Mouse (Mus musculus): ENCODE measurements around the gene Cdc25a.
A peak's percentile ranks its signal among the peaks of the same experiment; 100 is the strongest.

Cdc25a gene

DNA sequence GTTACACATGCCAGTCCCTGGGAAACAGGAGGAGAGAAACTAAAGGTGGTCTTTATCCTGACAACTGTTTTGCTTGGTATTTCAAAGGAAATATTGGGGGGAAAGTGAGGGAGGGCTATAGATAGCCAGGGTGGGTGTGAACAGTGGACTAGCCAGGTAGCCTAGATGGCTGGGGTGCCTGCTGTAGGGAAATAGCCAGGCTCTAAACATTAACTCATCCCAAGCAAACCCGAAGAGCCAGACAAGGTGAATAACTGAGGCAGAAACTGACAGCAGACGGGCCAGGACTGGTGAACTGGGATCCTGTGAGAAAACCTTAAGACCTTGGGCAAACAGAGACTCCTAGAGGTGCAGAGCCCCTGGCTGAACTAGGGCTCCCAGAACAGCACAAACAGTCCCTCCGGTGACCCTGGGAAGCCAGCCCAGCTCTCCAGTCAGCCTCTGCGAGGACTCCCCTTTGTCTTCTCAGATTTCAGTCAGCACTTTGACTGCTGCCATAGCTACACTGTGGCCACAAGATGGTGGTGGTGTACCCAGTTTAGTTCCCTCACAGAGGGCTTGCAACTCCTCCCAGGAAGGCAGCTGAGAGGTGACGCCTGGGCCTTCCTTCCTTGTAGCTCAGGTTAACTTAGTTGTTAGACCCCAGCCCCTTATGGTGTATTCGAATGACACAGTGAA is 19.2 kb downstream of the Cdc25a start:
- peak; percentile 74 to 78 for DNase-seq

DNA sequence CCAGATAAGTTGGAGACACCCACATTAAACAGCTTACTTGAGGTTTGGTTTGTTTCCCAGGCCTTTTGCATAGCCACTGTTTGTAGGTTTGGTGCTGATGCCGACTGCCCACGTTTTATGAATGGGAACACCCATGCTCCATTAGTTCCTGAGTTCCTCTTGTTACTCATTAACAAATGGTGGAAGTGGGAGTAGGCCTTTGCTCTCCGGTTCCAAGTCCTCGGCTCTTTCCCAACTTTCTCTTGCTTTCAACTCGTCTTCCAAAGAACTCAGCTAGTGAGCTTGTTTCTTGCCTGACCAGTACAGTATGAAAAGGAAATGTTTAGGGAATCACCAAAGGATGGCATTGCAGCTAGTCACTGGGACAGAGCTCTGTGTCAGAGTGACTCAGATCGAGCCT is 20.2 kb downstream of the Cdc25a start:
- DNase-seq: no peak

DNA sequence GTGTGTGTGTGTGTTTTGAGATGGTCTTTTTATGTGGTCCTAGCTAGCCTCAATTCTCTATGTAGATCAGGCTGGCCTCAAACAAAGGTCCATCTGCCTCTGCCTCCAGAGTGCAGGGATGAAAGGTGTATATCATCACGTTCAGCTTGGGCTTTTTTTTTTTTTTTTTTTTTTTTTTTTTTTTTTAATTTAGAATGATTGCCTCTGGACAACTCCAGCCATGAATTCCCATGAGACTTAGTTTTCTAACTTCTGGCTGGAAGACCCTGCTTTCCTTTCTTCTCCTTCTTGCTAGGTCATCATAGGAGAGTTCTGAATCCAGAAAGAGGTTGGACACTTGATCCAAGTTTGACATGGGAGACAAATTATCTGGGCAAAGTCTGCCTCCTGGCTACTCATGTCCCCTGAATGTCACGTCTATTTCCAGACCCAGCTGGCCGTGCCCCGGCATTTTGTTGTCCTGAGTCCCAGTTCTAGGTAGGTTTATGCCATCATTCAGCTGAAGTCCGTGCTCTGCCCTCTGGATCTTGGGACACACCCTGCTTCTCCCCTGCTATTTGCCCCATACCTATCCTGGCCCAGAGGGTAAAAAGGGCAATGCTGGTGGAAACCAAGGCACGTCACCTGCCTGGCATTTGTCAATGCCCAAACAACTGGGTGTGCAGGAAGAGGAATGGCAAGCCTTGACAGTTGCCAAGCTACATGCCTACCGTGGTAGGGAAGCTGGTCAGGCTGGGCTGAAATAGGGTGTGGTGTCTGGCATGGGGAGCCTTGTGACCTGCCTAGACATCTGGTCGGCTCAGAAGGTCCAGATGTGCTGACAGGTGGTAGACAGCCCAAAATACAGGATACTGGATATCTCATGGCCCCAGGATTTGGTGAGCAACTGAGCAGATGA is 21.1 kb downstream of the Cdc25a start:
- DNase-seq: no peak

DNA sequence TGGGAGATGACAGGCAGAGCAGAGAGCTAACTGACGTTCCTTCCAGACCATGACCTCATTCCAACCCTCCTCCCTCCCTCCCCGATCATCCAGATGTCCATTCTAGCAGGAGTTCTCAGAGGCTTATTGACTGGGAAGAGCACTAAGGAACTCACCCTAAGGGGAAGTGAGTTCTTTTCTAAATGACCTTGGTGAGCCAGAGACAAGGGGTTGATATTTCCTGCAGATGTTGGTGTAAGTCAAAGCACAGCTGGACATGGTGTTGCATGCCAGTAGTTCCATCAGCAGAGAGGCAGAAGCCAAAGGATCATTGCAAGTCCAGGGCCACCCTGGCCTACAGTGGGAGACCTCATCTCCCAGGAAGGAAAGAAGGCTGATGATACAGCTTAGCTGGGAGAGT is 22.6 kb downstream of the Cdc25a start:
- DNase-seq: no peak

DNA sequence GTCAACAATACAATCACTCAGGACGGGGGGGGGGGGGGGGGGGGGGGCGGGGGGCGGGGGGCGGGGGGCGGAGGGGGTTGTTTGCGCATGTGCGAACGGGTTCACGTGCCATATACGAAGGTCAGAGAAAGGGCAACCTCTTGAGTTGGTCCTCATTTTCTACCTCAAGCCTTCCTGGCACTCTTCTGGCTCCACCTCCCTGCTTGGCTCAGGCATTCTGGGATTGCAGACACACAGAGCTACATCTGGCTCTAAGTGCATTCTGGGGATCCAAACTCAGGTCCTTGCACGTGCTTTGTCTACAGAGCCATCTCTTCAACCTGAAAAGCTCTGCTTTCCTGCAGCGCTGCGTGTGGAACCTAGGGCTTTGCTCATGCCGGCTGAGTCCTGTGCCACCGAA is 24.0 kb downstream of the Cdc25a start:
- DNase-seq: no peak

DNA sequence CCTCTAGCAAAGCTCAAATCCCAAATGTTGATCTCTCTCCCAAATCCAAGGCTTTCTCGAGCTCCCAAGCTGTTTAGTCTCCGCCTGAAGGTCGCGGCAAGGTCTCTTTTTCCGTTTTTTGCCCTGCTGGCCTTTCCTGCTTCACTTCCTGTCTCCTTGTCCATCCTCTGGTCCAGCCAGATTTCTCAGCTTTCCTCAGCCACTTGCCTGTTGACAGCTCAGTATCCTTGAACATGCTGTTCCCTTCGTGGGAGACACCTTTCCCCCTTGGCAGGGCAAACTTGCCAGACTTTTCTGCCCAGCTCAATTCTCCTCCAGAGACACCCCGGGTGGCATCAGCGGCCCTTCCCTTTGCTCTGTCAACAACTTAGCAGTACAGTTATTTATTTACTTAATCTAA is 24.4 kb downstream of the Cdc25a start:
- DNase-seq: no peak

DNA sequence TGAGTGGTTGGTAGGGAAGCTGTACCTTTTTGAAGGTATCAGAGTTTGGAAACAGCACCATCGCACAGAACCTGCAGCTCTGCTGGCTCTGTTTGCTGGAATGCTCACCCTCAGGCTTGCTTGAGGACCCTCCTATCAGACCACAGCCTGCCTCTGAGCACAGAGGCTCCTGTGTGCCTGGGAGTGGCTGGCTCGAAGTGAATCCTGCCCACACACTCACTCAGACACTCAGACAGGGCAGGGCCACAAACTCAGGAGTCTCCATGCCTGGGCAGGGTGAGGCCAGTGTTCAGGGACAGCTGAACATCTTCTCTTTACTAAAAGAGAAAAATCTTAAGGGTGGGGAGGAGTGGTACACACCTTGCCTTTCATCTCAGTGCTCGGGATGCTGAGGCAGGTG is 25.2 kb downstream of the Cdc25a start:
- DNase-seq: no peak

DNA sequence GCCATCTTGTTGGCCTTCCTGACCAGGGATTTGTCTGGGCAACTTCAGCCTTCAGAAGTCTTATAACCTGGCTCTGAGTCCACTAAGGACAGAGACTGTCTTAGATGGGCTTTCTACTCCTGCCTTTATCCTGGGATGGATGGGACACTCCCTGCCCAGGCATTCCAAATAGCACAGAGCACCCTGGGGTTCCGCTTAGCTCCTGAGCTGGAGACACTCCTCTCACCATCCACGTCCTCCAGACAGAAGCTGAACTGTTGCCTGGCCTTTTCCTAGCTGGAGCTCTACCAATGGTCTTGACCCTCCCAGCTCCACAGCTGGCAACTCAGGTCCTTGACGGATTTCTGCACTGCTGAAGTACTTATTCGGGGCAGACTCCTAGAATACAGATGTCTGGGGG is 26.9 kb downstream of the Cdc25a start:
- no peak for DNase-seq

DNA sequence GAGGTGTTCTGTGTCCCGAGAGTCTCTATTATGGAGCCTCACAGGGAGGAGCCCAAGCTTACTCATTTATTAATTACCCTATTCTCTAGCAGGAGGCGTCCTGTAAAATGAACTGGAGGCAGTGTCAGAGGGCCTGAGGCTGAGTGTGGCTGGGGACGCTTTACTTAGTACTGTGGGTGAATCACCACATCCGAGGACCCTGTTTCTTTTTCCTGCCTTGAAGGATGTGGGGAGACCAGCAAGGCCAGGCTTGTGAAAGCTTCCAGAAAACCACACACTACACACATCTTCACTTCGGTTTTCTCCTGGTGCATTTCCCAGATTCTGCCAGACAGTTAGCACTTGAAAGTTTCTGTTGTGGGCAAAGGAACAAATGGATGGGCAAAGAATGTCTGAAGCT is 27.4 kb downstream of the Cdc25a start:
- no peak for DNase-seq

DNA sequence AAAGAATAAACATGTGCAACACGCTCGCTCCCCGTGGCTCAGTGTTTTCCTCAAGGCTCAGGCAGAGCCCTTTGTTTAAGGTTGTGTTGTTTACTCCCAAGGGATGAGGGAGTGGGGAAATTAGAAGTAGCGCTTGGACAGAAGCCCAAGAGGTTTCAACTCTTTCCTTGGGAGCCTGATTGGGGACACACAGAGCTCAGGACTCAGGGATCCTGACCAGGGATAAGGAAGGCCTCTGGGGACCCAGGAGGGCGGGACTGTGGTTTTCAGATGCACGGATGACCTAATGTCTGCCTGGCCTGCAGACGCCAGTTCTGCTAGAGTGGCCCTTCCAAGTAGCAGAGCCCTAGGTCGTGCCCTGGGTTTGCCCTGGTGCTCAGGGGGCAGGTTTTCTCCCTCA is 31.9 kb downstream of the Cdc25a start:
- no peak for DNase-seq

DNA sequence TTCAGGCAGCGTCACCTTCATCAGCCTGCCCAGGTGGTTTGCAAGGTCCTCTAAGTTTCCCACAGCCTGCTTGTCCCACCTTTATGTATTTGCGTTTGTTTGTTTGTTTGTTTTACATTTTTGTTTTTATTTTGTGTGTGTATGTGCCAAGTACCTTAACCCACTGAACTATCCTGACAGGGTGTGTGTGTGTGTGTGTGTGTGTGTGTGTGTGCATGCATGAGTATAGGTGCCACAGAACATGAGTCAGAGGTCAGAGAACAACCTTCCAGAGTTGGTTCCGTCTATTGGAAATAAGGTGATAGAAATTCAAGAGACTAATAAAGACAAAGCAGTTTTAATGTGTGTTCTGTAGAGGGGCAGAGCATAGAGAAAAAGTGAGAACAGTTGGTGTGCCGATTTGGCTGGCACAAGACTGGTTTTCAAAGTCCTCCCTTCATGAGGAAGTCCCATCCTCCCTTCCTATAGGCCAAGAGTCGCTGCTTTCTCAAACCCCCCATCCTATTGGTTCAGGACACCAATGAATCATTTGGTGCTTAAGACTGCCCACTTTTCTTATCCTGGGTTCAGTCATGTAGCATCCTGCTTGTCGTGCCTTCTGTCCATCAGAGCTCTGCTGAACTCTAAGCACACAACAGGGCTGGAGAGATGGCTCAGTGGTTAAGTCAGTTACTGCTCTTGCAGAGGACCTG is 32.5 kb downstream of the Cdc25a start:
- DNase-seq: no peak

DNA sequence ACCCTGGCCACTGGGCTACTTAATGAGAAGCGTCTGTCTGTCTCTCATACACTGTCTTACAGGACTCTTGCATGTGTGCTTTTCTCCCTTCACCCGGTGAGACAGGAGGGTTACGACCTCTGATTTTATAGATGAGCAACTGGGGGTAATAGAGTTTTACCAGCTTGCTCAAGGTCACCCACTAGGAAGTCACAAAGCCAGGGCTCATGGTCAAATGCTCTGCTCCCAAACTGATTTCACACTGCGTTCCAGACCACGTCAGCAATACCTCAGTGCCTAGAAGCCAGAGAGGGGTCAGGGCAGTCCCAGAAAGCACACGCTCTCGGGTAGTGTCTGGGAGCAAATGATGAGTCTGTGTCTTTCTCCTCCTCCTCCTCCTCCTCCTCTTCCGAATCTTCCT is 33.7 kb downstream of the Cdc25a start:
- DNase-seq: no peak

DNA sequence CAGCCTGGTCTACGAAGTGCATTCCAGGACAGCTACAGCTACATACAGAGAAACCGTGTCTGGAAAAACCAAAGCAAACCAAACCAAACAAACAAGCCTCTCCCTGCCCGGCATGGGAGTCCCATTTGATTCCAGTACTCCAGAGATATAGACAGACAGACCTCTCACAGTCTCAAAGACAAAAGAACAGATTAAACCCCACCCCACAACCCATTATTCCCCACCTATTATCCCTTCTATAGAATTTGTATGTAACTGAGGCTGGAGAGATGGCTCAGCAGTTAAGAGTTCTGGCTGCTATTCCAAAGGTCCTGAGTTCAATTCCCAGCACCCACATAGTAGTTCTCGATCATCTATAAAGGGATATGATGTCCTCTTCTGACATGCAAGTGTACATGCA is 34.5 kb downstream of the Cdc25a start:
- no peak for DNase-seq

DNA sequence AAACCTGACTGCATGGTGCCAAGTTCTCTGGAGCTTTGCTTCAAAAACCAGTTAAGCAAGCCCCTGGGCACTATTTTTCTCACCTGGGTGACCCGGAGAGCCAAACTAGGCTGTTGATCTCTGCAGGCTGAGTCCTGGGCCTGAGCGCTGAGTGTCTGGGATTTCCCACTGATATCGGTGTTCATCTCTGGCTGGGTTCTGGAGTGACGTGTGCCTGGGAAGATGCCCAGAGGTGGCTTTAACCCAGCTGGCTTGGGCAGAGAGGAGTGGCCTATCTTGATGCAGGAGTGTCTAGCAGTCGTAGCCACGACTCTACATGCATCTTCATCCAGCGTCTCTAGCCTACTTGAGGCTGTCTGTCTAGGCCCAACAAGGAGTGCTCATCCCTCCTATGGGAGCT is 36.4 kb downstream of the Cdc25a start:
- DNase-seq: peak; percentile 69 to 70

DNA sequence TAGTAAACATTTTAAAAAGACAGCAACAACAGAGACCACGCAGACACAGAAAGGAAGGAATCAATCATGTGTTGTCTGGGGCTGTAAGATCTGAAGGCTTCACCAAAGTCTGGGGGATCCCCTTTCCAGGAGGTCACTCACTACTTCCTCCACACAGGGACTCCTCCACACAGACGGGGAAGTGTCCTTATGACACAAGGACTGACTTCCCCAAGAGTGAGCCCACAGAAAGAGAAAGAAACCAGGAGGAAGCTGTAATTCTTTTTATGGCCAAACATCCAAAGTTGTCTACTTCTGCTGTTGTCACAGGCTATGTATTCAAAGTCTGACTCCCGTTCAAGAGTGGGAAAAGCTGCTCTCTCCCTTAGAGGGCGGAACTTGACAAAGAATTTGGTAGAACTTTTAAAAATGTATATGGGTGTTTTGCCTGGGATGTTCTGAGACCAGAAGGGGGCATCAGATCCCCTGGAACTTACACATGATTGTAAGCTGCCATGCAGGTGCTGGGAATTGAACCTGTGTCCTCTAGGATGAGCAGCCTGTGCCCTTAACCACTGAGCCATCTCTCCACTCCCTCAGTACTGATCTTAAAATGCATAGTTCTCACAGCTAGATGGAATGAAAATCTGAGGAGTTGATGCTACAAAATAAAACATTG is 39.0 kb downstream of the Cdc25a start:
- DNase-seq: no peak

DNA sequence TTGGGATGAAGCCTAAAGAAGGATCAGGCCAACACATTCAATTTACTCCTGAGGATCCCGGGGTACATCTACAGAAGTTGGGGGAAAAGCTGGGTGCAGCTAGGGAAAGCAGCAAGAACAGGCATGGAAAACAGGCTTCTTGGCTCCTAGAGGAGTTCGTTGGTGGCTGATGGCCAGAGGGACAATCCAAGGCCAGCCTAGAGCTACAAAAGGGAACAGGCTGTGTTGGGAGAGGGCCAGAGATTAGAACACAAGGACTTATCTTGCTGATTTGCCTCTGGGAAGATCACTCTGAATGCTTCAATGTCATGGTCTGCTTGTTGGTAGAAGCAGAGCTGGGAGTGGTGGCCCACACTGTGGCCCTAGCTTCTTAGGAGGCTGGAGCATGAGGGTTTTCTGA is 42.6 kb downstream of the Cdc25a start:
- DNase-seq: peak; percentile 40 to 46

DNA sequence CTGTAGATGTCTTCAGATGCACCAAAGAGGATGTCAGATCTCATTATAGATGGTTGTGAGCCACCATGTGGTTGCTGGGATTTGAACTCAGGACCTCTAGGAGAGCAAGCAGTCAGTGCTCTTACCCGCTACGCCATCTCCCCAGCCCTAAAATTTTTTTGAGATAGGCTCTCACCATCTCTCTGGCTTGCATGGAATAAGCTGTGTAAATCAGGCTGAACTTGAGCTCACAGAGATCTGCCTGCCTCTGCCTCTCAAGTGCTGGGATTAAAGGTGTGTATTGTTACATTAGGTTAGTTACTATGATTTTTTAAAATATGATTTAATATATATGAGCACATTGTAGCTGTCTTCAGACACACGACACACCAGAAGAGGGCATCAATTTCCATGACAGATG is 53.8 kb downstream of the Cdc25a start:
- no peak for DNase-seq

DNA sequence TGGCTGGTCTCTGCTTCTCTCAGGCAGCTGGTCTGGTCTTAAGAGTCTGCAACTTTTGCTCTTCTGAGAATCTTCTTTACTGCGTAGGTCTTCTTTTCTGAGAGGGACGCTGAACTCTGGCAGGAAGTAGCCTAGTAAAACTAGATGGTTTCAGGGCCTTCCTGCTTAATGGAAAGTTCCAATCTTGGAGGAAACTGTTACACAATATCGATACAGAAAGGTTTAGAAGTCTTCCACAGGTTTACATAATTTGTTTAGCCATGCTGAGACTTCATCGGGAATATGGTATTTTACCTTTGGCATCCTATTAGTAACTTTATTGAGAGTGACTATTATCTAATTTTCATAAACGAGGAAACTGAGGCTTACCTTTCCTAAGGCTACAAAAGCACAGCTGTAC is 54.7 kb downstream of the Cdc25a start:
- no peak for DNase-seq

DNA sequence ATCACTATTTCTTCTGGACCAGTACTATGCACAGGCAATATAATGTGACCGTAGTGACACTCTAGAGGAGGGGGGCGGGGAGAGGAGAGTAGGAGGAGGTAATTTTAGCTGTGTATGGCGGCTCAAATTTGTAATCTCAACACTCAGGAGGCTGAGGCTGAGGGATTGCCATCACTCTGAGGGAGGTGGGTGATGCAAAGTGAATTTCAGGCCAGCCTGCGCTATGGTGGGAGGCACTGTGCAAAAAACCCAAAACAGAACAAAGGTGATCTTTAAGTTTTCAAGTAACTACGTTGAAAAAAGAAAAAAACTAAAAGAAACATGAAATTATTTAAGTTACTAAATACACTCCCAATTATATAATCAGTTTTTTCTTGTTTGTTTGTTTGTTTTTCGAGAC is 55.4 kb downstream of the Cdc25a start:
- peak in 1 of 2 experiments; percentile 14 for DNase-seq

DNA sequence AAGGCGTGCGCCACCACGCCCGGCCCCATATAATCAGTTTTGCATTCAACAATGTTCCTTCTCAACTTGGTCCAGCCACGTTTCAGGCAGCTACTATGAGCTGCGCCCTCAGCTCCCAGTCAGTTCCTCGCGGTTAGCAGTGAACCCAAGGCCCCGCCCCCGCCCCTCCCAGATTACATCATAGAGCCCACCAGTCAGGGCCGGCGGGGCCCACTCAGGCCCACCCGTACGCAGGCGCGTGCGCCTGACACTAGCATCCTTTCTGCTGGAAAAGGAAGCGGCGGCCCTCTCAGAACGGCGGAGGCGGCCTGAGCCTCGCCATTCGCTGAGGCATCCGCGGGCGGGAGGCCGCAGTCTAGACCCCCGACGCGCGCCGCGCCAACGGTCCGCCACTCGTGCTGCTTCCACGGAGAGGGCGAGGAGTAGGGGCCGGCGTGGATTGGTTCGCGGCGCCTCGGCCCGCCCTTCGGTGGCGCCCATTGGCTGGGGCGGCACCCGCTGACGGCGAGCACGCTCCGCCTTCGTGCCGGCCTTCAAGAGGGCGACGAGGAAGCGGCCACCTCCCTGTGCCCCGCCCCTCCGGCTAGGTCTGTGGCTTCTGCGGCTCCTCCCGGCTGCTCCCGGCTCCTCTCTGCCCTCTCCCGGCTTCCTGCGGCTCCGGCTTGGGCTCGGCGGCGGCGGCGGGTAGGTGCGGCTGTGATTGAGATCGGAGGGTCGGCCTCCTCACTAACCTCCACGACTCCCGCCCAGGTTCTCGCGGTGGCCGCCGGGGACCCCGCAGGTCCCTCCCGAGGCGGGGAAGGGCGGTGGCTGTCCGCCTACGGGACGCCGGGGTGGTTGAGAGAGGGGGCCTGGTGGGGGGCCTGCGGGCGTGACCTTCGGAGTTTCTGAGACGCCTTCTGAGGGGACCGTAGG is 56.1 kb downstream of the Cdc25a start, which contains the start of gene Map4:
Map4 (plus strand) TSS at position 204 of the 915 bp plus-strand sequence.
- DNase-seq: peak; percentile 97 to 99

DNA sequence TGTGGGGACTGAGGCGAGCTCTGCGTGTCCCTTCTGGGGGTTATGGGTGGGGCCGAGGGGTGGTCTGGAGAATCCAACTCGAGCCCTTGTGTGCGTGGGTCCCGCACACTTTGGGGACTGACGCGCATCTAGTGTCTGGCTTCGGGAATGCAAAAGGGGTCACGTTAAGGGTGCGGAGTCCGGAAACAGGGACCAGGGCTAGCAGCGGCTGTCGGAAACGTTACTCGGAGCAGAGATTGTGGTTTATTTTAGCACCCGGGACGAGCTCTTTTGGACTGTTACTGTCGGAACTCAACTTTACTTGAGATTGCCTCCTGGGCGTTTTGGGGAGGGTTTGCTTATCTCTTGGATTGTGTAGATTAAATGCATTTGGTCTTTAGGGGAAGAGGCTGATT is 57.0 kb downstream of the Cdc25a start:
- no peak for DNase-seq

DNA sequence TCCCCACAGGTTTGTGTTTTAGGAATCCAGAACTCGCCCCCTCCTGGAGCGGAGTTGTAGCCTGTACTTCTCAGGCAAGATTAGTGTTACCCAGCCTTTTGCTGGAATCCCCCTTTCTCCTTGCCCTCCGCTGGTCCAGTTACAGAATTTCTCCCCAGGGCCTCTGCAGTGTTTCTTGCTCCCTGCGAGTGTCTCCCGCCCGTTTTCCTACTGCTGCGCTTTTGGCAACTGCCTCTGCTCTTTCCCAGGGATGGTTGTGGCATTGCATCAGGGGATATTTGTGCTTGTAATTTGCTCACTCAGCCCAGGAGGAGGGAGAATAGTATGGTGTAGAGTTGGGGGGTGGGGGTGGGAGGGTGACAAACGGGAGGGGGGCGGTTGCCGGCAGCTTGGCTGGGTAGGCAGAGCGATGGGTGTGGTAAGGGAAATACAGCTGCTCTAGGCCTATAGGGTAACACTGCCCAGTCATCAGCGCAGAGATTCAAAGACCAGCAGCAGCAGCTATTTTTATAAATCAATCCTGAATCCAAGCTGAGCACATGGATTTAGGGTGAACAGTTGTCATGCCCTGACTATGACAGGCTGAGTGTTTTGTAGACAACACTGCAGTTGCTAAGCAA is 57.5 kb downstream of the Cdc25a start:
- peak; percentile 43 to 49 for DNase-seq

Measured in cerebellum, postnatal 14 days (tissue).